Mouse (Mus musculus) G1E-ER4 (cell line): ENCODE results near the gene Cfap73. TPM values are rescaled to one million over a fixed set of nuclear protein-coding genes. Genes with fewer than 3 reads are reported as not detected.

Experiments
- GATA1 ChIP-seq: IDR thresholded peaks from one replicate; pipeline ENCODE4 v1.8.0; 2012; ENCODE audit warnings: low read length, inconsistent platforms
- polyA plus RNA-seq: library from polyadenylated mRNA; stranded (reverse); fragments of >175 nt; gene quantifications from 2 replicates; pipeline ENCODE4 v1.2.3, GENCODE M21; 2012

Cfap73 gene
- polyA plus RNA-seq, result not detected in 2 replicates

- no peak for TF ChIP-seq GATA1
Observed at GRCm38 (mm10) chr5:120634131-120634530, at the start of gene Cfap73. Gene Cfap73, minus strand, starts transcription at chr5:120634235.

DNA sequence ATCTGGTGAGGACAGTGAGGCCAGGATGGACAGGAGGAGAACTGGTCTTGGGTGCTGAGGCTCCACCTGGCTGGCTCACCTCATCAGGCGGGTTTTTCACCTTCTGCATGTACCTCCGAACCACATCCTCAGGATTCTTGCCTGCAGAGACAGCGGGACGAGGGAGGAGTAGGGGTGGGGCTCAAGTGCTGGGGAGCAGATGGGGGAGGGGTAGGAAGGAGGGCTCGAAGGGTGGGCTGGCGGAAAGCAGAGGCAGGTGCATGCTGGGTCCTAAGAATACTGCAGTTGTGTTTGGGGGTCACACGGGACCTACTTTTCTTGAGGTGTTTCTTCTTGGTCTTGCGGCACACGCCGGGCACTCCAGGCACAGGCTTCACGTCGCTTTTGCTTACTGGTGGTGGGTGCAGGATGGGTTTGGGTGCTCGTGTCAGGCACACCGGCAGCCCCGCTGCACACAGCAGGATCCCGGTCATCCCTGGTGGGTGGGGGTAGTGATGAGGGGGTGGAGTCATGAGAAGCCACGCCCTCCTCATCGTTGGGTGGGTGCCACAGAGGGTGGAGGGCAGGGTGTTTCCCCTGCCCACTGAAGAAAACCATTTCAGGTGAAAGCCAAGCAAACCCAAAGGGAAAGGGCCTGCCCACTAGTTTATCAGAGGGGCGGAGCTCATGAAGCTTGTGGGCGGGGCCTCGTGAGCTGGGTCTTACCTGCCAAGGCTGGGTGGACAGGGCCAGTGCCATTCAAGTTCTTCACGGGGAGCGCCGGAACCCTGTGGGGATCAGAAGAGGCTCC, 49.1 kb upstream of the Cfap73 start:
- TF ChIP-seq GATA1, result no peak

- TF ChIP-seq GATA1, result no peak
Observed at GRCm38 (mm10) chr5:120680918-120681317, 46.9 kb upstream of the Cfap73 start.

- TF ChIP-seq GATA1, result no peak
Observed at GRCm38 (mm10) chr5:120679676-120680555, 45.9 kb upstream of the Cfap73 start.

DNA sequence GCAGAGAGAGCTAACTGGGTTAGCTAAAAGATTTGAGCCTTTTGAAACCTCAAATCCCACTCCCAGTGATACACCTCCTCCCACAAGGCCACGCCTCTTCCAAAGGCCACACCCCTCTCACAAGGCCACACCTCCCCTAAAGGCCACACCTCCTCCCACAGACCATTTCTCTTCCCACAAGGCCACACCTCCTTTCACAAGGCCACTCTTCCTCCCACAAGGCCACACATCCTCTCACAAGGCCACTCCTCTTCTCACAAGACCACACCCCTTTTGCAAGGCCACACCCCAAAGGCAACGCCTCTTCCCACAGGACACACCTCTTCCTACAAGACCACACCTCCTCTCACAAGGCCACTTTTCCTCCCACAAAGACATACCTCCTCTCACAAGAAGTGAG, 43.5 kb upstream of the Cfap73 start:
- TF ChIP-seq GATA1, result no peak

- TF ChIP-seq GATA1, result no peak
Observed at GRCm38 (mm10) chr5:120674229-120675145, 40.5 kb upstream of the Cfap73 start.

GRCm38 (mm10) chr5:120673626-120674025, 39.6 kb upstream of the Cfap73 start:
- TF ChIP-seq GATA1, result no peak

GRCm38 (mm10) chr5:120671865-120672264, 37.8 kb upstream of the Cfap73 start:
- TF ChIP-seq GATA1, result no peak

- no peak for TF ChIP-seq GATA1
Observed at GRCm38 (mm10) chr5:120670132-120670531, 36.1 kb upstream of the Cfap73 start.

DNA sequence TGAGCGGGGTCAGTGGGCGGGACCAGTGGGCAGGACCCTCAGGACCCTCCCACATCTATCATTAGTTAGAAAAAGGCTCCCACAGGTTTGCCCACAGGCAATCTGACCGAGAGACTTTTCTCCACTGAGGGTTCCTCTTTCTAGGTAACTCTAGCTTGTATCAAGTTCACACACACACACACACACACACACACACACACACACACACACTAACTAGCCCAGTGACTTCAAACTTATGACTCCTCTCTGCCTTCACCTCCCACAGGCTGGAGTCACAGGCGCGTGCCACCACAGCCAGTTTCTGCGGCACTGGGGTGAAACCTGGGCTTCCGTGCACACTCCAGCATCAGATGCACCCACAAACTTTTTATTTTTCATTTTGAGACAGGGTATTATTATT, 34.7 kb upstream of the Cfap73 start:
- no peak for TF ChIP-seq GATA1

- TF ChIP-seq GATA1, result no peak
Observed at GRCm38 (mm10) chr5:120664888-120665287, 30.9 kb upstream of the Cfap73 start.

DNA sequence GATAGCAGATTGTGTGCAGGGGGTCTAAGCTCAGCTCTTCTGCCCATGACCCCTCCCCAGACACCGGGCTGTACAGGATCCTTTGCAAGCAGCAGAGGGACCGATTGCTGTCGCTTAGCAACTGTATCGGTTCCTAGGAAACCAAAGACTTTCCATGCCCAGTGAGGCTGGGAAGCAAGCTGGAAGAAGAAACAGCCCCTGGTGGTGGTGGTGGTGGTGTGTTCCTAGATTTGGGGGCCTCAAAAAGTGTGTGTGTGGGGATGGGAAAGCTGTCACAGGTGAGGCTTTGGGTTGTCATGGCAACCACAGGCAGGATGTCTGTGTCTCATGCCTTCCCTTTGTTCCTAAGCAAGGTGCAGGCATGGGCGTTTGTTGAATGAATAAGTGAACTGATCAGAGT, 26.8 kb upstream of the Cfap73 start:
- no peak for TF ChIP-seq GATA1

- no peak for TF ChIP-seq GATA1
Observed at GRCm38 (mm10) chr5:120656281-120656751, 22.3 kb upstream of the Cfap73 start.

DNA sequence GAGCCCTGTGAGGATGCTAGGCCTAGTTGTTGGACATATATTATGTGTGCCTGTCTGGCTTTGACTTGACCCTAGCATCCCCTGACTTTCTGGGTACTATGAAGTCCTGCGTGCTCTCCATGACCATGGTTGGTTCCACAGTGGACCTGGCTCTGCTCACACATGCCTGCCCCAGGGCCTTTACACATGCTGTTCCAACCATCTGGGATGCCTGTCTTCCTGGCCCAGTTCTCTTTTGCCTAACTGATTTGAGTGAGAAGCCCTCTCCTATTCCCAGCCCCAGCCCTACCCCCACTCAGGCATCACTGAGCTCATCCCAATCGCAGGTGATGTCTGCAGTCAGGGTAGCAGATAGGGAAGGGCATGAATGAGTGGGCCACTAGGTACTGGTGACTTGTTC, 19.8 kb upstream of the Cfap73 start:
- TF ChIP-seq GATA1, result no peak
